Mouse (Mus musculus) induced T-regulatory cell, adult 2 months (primary cell): ENCODE measurements around the gene Tbcd.

Experiments
- DNase-seq: peaks from one replicate; pipeline ENCODE4 v3.0.0-alpha.2; 2012; ENCODE audit warnings: low read depth

Gene Tbcd

DNA sequence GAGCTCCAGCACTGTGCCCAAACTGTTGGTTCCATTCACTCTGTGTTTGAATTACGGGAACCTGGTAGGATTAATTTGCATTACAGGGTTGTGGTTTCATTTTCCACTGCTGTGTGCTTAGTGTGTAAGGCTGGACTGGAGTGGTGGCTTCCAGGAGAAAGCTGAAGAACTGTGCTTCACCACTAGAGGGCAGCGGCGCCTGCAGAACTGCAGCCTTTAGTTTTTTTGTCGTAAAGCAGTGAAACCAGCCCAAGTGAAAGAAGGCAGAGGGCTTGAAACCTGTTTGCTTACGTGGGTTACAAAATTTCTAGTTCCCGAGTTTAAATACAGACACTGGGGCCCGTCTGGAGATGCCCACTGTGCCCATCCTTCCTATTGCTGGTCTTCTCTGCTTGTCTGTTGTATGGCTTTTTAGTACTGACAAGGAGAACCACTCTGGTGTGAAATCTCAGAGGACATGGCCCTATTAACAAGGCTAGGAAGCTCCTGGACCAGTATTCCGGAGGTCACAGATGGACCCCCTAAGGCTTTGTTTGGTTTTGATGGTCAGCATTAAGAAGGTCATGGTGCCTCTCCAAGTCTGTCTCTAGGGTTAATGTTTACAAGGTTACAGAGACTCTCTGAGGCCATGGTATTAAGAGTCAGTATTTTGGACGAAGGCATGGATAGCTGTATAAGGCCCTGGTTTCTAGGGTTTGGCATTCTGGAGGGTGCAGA, 24.1 kb downstream of the Tbcd start:
- peak; percentile 87 for DNase-seq

DNA sequence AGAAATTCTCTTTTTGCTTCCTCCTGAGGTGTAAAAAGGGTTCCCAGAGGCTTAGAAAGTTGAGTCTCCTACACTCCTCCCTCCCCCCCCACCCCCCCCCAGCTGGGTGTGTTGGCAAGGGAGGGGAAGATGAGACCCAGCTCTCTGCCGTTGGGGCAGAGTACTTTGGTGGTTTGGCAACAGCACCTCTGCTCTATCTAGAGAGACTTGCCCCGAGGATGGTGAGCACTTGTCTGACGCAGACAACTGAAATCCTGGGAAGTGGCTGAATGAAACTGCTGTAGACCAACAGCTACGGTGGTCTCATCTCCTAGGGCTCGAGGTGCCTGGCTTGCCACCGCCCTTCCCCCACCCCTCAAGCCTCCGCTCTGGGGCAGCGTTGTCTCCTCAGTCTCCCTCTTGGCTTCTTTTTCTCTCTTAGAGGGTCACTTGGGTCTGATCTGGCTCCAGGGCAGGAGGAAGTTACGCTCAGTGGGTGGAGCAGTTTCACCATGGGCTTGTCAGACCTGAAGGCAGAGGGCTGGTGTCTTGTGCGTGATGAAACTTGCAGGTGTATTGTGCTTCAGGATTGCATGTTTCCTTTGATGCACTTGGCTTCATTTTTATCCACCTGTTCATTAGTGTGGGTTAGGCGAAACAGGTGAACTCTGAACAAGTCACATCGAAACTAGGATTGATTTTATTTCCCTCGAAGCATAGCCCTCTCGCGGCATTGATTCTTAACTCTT, 27.9 kb downstream of the Tbcd start:
- DNase-seq: no peak

DNA sequence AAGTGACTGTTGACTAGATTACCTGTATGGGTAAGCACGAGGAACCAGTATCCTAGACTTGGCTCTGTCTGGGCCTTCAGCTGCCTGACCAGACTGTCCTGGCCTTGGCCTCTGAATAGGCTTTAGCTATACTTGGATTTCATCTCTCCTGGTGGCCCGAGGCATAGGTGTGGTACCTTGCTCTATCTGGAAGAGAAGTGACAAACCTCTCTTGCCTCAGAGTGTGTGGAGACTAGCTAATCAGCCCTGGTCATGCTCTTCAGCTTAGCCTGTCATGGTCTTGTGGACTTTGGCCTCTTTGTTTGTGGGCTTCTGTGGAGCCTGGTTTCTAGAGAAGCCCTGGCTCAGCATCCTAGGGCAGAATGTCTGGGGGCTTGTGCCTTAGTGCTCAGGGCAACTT, 29.4 kb downstream of the Tbcd start:
- no peak for DNase-seq

DNA sequence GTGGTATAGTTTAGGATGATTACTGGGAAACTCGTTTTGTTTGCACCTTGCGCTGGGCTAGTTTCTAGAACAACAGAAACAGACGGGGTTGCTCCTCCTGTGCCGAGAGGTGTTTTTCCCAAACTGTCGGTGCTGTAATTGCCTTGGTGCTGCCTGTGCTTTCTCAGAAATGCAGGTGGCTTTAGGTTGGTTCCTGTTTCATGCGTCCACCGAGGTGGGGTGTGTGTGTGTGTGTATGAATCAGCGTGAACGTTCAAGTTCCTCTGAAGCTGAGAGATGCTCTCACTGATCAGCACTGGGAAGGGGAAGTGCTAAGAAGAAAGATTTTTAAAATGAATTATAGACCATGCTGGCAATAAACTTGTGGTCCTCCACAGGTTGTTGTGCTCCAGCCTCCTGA, 34.1 kb downstream of the Tbcd start:
- DNase-seq: no peak

DNA sequence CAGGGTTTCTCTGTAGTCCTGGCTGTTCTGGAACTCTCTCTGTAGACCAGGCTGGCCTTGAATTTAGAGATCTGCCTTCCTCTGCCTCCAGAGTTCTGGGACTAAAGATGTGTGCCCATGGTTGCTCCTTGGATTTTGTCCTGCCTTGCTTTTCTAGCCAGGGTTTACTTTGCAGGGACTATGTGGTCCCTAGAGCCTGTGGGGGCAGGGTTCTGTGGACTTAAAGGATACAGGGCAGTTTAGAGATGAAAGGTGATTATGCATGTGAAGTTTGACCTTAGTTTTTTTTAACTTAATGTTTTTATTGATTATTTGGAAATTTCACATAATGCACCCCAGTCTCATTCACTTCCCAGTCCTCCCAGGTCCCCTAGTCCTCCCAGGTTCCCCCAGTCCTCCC, 38.9 kb downstream of the Tbcd start:
- no peak for DNase-seq

DNA sequence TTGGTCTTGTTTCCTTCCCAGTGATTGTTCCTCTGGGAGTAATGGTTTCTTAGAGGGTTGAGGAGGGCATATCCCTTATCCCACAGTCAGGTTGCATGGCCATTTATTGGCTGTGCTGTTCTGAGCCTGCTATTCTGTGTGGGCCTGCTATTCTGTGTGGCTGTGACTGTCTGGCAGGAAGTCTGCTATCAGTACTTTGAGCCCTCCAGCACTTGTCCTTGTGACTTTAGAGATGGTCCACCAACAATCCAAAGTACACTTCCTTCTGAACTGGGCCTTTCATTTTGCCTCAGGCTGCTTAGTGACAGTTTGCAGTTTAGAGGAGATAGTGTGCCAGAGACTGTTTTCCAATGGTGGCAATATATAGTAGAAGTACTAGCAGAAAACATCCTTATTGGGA, 48.8 kb downstream of the Tbcd start:
- DNase-seq: no peak

DNA sequence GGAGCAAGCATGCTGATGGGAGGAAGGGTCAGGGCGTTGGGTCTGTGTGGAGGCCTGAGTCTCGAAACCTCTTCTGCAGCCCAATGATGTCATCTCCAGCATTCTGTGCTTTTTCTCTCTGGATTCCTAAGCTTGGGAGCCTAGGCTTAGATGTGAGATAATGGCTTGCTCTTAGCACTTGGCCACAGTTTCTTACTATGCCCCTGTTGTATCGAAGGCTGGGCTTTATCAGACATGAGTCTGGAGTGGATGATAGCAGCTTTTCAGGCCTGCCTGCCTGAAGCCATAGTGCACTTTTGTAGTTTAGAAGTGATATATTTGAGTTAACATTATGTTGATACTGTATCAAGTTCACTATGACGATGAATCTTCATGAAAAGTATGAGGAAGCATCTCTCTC, 49.8 kb downstream of the Tbcd start:
- no peak for DNase-seq

DNA sequence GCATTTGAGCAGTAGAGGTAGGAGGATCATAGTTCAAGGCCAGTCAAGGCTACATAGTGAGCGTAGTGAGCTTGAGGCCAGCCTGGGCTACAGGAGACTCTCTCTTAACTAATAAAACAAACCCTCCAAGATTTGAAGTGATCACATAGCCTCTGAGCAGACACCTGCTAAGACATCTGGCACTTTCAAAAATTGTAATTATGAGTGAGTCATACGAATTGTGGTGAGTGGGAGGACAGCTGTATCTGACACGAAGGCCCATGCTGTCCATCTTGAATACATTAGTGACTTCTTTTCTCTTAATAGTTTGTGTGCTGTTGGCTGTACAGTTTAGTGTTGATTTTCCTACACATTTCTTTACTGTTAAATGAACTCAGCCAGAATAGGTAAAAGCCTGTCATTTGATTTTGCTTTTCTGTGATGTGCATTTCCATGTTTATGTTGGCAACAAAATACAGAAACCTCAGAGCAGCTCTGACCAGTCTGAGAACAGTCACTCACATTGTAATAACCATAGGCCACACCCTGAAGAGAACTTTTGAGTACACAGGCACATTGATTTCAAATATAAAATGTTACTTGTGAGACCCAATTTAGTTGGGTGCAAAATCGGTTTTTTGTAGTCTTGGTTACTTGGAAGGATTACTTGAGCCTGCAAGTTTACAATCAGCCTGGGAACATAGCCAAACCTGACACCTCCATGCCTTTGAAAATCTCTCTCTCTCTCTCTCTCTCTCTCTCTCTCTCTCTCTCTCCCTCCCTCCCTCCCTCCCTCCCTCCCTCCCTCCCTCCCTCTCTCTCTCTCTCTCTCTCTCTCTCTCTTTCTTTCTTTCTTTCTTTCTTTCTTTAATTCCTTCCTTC, 50.5 kb downstream of the Tbcd start:
- DNase-seq: no peak

DNA sequence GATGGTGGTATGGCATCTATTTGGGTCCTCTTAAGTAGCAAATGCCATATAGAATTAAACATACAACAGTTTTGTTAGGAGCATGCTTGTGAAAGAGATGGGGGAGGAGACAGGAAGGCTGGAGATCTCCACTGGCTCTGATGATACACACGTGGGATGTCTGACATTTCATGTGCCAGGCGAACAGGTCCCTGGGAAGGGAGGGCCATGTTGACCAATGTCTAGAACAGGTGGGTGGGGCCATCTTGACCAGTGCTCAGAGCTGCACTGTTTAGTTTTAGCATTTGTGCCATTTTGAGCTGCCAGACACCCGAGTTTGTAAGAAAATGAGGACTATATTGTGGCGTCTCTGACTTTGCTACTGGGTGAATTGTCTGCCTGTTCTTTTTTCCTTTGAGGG, 56.7 kb downstream of the Tbcd start:
- no peak for DNase-seq

DNA sequence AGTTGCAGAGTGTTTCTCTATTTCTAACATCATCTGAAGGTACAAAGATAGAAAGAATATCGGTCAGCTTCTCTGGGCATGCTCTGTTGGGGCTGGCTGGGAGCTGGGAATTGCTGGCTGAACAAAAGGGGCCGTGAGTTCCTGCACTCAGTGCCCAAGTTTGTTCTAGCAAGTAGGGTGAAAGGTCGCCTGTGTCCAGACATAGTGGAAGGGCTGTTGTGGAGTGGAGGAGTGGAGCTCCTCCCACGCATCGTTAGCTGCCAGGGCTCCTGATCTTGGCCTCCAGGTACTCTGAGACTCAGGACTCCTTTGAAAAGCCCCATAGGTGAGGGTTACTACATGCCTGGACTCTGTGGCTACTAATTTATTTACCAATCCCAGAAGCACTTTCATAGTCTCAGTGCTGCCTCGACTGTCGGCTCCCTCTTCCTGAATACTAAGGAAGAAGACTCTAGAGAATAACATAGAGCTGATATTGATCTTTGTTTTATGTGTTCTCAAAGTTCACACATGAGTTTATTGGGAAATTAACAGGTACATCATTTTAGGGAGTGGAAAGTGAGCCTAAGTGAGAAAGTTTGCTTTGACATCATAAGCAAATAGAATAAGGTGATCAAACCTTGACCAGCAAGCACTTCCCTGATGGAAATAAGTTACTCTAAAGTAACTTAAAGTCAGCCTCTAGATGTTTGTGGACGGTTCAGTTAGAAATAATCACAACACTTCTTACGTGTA, 58.9 kb downstream of the Tbcd start:
- no peak for DNase-seq

DNA sequence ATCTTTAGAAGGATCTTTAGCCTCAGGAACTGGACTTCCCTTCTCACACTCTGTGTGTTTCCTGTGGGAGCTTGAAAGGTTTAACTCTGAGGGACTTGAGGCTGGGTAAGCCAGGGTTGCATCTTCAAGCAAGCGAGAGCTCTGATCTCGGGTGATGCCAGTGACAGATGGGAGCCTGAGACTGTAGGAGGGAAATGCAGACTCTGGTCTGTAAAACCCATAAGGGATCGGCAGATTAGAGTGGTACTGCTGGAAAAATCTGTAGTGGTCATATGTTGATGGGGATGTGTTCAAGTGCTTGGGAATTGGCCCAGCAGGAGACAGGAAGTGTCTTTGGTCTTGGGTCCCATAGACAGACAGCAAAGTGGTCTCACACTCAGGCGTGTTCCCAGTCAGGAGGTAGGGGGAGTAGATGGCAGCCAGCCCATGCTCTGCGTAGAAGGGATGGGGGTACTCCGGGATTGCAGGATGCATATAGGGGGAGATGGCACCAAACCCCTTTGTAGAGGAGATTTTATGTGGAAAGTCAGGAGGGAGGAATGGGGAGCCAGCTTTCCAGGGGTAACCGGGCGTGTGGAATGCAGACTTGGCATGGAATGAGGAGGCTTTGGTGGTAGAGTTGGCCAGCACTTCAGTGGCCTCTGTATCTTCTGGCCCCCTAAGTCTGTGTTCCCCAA, 61.3 kb downstream of the Tbcd start:
- no peak for DNase-seq

DNA sequence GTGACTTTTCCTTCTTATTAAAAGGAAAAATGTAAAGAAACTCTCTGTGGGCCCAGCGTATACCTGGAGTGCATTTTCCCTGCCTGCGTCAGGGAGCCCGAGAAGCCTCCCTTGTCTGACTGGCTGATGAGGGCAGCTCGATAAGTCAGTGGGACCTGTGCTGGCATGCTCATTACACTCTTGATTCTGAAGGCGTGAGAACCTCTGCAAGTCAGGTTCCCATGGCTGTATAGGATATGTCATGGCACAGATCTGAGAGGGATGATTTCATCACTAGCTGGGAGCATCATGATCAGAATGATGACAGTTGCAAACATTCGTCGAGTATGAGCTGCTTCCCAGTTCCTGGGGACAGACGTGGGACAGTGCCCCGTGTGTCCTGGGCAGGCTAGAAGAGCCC, 64.2 kb downstream of the Tbcd start:
- DNase-seq: no peak

DNA sequence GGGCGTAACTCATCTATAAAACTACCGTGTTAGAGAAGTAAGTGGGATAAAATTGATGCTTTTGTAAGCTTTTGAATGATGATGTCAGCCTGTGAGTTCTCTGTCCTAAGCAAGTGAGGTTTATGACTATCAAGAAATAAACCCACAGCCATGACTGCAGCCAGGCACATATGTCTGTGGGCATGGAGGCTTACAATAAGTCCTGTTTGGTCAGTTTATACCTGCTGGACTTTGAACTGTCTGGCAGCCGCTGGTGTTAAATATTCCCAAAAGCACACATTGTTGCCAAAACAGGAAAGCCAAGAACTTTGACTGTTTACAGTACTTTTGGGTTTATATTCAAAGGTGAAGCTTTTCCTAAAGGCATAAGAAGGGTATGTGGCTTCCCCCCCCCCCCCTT, 65.2 kb downstream of the Tbcd start:
- no peak for DNase-seq

DNA sequence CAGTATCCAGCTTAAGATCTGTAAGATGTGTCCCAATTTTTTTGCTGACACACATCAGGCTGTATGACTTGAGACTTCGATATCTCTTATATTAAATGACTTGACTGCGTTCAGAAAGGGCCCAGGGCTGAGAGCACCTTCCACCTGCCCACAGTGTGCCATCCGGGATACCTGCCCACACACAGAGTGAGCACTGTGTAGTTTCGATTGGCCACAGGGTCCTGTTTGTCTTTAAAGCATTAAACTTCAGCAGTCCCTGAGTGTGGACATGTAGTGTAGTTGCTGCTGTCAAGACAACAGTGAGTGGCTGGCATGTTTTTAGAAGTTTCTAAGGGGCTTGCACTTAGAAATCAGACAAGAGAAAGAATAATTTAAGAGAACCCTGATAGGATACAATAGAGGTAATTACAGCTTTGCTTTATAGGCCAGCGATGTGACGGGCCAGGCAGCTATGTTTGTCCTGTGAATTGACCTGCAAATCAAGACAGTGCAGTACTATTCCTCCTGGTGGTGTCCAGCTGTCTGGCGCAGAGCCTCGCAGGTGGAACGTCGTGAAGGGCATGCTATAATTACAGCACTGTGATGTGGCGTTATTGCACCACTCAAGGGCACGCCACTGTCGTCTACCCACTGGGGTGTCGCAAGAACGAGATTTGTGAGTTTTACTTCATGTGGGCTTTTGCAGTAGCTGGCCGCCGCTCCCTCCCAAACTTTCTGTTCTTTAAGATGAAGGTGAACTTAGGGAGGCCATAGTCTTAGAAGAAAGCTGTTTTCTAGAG, 66.1 kb downstream of the Tbcd start:
- no peak for DNase-seq

DNA sequence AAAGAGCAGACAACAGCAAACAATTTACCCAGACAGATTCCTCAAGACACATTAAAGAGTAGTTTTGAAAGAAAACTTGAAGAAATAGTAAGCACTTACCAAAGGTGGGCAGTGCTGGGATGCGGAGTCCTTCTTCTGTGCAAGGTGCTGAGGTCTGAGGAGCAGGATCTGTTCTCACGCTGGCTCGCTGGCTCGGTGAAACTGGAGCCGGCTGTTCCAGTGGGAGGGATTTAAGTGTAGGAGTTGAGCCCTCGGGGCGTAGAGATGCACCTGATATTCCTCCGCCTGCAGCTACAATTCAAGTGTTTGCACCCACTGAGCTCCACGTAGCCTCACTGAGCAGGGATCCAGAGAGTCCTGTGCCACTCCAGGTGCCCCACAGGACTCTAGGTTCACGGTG, 67.4 kb downstream of the Tbcd start, which contains the start of gene Zfp750:
TSS of gene Zfp750 (minus strand) at position 203 of the 400 bp plus-strand sequence.
- DNase-seq: no peak

DNA sequence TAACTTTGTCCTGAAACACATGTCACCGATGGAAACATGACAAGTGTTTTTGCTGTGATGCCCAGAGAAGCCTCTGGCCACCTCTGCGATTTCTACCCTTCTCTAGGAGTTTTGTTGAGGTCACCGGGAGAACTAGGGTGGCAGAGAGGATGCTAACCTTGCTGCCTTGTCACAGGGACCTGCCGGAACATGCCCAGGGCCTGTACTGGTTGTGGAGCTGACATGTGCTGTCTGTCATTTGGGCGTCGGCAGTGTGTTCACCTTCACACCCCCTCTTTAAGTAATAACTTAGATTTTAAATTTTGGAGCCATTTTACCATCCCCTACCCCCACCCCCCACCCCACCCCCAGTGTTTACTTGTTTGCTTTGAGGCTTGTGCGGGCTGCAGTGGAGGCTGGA, 68.0 kb downstream of the Tbcd start:
- DNase-seq: no peak

DNA sequence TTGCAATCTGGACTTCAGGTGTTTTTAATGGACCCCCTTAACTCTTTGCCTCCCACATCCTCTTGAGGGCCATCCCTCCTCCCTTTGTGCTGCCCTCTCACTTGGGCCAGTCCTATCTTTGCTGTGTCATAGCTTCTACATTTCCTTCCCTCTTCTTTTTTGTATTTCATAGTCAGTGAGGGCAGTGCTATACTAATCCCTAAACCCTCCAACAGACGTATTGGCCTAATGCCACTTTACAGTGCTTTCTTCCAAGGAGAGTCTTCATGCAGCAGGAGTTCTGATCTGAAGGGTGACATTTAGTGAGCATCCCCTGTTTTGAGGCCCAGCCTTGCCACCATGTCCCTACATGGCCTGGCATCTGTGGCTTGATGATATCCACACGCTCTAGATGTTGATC, 69.0 kb downstream of the Tbcd start:
- DNase-seq: no peak

DNA sequence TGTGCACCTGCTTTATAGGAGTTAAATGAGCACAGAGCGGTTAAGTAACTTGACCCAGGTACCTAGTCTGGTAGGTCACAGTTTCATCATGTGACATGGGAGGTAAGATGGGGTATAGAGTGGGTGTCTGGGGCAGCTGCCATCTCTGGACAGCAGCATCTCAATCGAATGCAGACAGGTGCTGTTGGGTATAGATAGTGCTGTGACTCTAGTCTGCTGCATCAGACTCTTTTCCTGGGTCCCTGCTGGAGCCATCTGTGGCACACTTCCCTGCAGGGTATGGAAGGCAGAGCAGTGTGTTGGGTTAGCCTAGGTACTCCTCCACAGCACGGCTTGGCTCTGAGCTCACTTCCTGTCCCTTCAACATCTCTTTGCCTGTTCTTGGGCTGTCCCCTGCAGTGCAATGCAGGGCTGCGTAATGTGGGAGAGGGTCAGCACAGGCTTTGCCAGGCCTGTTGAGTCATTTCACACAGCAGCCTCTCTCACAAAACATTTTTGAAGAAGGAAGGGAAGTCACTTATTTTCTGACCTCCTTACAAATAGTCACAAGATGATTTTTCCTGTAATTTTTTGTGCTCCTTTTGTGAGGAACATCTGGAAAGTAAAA, 70.5 kb downstream of the Tbcd start:
- no peak for DNase-seq

DNA sequence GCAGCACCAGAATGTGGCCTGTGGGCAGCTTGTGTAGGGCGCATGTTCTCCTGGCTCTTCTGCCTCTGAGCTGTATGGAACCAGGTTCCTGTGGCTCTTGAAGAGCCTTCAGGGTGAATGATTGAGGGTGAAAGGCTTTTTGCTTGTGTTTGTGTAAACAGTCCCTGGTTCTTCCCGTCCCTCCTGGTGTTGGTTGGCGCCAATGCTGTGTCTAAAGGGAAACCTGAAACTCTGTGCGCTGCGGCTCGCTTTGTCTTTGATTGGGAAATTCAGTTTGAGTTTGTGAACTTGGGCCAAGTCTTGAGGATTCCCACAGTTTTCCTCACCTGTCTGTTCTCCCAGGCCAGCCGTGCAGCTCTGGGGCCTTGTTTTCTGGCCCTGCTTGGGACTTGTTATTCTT, 72.4 kb downstream of the Tbcd start:
- no peak for DNase-seq

DNA sequence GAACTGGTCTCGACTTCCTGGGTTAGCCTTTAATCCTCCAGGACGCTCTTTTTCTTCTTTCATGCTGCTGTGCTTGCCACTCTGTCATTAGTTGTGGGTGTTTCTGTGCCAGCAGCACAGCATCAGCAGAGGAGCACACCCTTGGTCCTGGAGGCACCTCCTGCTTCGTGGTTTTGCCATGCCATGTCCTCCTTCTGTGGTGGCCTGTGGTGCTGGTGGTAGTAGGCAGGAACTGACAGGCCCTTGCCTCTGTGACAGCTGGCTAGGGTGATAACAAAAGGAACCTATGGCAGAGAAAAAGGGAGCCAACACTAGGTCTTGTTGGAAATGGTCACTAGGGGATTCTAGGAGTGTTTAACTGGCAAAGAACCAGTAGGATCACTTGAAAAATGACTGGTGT, 78.0 kb downstream of the Tbcd start:
- DNase-seq: no peak
